ENCODE assay signal across 9 mouse cellular contexts in the genomic region with DNA sequence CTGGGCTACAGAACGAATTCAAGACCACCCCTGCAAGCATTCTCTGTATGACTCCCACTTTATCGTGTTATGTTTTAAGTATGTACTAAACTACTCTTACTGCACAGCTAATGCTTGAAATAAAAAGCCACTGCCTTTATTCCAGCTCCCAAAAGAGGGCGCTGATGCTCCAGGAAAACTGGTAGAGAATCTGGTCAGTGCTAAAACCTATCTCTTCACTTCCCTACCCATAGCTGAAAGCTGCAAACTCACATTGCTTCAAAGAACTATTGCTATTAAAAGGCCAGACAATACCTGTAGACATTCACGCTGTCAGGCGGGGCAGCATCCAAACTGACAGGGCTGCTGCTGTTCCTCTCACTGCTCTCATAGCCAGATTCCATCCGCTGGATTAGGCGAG. TPM values are rescaled to one million over a fixed set of nuclear protein-coding genes. Genes with fewer than 3 reads are reported as not detected.
DNase-seq lines count a peak whose midpoint lies in the region; ATAC-seq lines count a peak whose summit lies in the region.
"Had no signal": no experiment of that assay in that cellular context is flagged by ENCODE, and none has a peak within 500 bp of the region (broad histone marks: within the 10 kb centered on the region; RNA-seq: fewer than 3 reads in every experiment).

No protein-coding gene starts in this region.

- ATAC-seq in erythroid progenitor cell, adult 5-6 weeks (replicated peaks; ENCODE audit: low FRiP score, poor library complexity, severe bottlenecking) = peak; percentile 83
- ATAC-seq in heart, embryonic 13.5 days (ENCODE audit: extremely low read depth, insufficient number of reproducible peaks, low FRiP score, low TSS enrichment) = no peak; the same call in 1 of the 2 replicates

- H3K9ac ChIP-seq in heart, embryonic 13.5 days = 0 out of 2 replicates have a peak overlapping the region, but pooled peaks have one; percentile 26

- 37% methylated on average over 7 of the region's 7 CpGs for WGBS in heart, embryonic 13.5 days

- H3K4me2 ChIP-seq in heart, embryonic 13.5 days = no peak overlapping the region

- peaks cover 36% of the 10 kb centered on the region for H3K36me3 ChIP-seq in heart, embryonic 13.5 days

- H3K4me1 ChIP-seq in heart, embryonic 13.5 days = peaks cover 6% of the 10 kb centered on the region; the same call in 1 of the 2 replicates
- H3K4me1 ChIP-seq: megakaryocyte, embryonic 14.5 days had no signal

- peak; percentile 57 for DNase-seq in ES-CJ7 (ENCODE audit: low read depth, low spot score)
- peak; percentile 65 for DNase-seq in adrenal gland, postnatal 25 days
- DNase-seq in layer of hippocampus, adult 18-20 months (ENCODE audit: low spot score in 2 of 2) = peak; percentile 75 to 90
- DNase-seq in lung, postnatal 25 days (ENCODE audit: low spot score) = peak; percentile 79
- peak; percentile 87 to 88 for DNase-seq in right cerebral cortex, adult 2 months (ENCODE audit: low spot score in 2 of 2)
- peak; percentile 59 for DNase-seq in yolk sac, embryonic 10.5 days (ENCODE audit: low spot score)

- no peaks in the 10 kb centered on the region for H3K27me3 ChIP-seq in heart, embryonic 13.5 days (replicated peaks)
- H3K27me3 ChIP-seq: megakaryocyte, embryonic 14.5 days had no signal

- H3K27ac ChIP-seq in heart, embryonic 13.5 days (replicated peaks) = peak overlapping the region; percentile 76

- H3K4me3 ChIP-seq in heart, embryonic 13.5 days = no peak overlapping the region
- H3K4me3 ChIP-seq: megakaryocyte, embryonic 14.5 days had no signal

- no peaks in the 10 kb centered on the region for H3K9me3 ChIP-seq in heart, embryonic 13.5 days
- H3K9me3 ChIP-seq: megakaryocyte, embryonic 14.5 days had no signal

RNA-seq across cellular contexts. Expression of gene Ppp3cb, which starts 29.8 kb away (rescaled TPM):
- total RNA-seq in adrenal gland, postnatal 25 days (2021) = 61.0 and 70.9 TPM in 2 replicates
- total RNA-seq in erythroid progenitor cell, adult 5-6 weeks (2015; ENCODE audit: low replicate concordance) = 246 and 256 TPM in 2 replicates
- 136 and 181 TPM in 2 replicates for total RNA-seq in erythroid progenitor cell, adult 5-6 weeks (2017; ENCODE audit: low replicate concordance)
- polyA plus RNA-seq in heart, embryonic 13.5 days (2015; fragmentation: Nextera tagmentation; extraction: Ambion mirVana) = 29.3 and 33.0 TPM in 2 replicates
- 100 to 1,000 TPM; 287 to 305 TPM for total RNA-seq in layer of hippocampus, adult 18-20 months (2021)
